Mouse (Mus musculus) ES-E14 (cell line): ENCODE results near the gene Alpl.

Experiments
- CHD2 ChIP-seq: IDR thresholded peaks from 2 replicates; pipeline ENCODE4 v1.6.1; 2014; ENCODE audit warnings: mild to moderate bottlenecking, low read depth, low read length, inconsistent platforms
- HCFC1 ChIP-seq: IDR thresholded peaks from 2 replicates; pipeline ENCODE4 v1.6.1; 2012; ENCODE audit warnings: low read length, inconsistent platforms, borderline replicate concordance; ENCODE audit not compliant: insufficient read depth
- MAFK ChIP-seq: IDR thresholded peaks from 2 replicates; pipeline ENCODE4 v1.6.1; 2014; ENCODE audit warnings: mild to moderate bottlenecking, low read depth, low read length, inconsistent platforms; ENCODE audit not compliant: insufficient read depth
- ZC3H11A ChIP-seq: IDR thresholded peaks from 2 replicates; pipeline ENCODE4 v1.6.1; 2012; ENCODE audit warnings: low read depth, mild to moderate bottlenecking, inconsistent platforms, low read length, borderline replicate concordance

DNA sequence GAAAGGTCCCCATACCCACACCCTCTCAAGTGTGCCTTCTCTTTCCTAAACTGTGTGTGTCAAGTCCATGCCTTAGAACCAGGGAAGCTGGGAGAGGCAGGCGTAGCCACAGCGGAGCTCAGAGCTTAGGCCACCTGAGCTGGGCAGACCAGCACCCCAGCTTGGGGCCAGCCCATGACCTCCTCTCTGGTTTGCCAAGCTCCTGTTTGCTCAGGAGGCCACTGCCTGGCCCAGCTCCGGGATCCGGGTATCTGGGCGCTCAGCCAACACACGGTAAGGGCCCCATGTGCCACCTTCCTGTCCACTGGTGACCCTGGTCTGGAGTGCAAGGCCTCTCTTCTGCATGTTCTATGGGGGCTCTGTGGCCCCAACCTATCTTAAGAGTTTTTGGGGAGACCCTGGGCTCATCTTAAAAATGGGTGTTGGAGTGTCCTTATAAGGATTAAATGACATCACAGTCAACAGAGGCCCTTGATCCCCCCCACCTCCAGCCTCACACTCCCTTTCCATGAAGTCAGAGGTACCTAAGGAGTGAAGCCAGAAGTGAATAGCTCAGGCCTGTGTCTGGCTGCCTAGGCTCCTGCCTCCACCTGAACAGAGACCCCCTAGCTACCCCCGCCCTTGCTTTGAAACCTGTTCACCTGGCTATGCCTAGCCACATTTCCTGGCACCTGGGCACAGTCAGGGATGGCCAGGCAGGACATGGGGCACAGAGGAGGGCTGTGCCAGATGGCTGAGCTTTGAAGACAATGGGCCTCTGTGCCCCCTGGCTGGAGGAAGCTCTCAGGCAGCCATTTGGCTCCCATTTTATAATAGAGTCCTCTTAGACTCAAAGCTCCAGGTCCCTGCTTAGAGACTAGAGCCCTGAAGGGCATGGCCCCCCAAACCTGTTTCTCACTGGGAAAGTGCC is 97.9 kb downstream of the Alpl start:
- TF ChIP-seq CHD2 = no peak
- TF ChIP-seq HCFC1 = no peak
- no peak for TF ChIP-seq ZC3H11A
- no peak for TF ChIP-seq MAFK
